Mouse (Mus musculus) Patski (cell line): ENCODE measurements around the gene Zfp839. TPM values are rescaled to one million over a fixed set of nuclear protein-coding genes. Genes with fewer than 3 reads are reported as not detected.
A peak's percentile ranks its signal among the peaks of the same experiment; 100 is the strongest.

Experiments used
- ATAC-seq: fragments of 100-300 bp; one replicate; pipeline ENCODE4 v1.8.0; 2021
- CTCF ChIA-PET: fragments of 350-600 bp; sonication (Branson Sonifier 250); formaldehyde crosslinking; loops from one replicate; lab custom pipeline; 2022; ENCODE audit warnings: inconsistent platforms; lab: Charles Lee
- POLR2A ChIA-PET: fragments of 350-600 bp; sonication (Branson Sonifier 250); formaldehyde crosslinking; loops from one replicate; lab custom pipeline; 2022; ENCODE audit warnings: antibody characterized with exemption, inconsistent platforms; lab: Charles Lee
- DNase-seq: peaks from one replicate; pipeline ENCODE4 v3.0.0-alpha.2; 2011; ENCODE audit warnings: low read depth, low spot score
- H3K27me3 ChIP-seq: fragments of 371-371 bp; one replicate; pipeline ENCODE4 v1.5.1; 2021
- CTCF ChIP-seq: fragments of 100-300 bp; IDR thresholded peaks from one replicate; pipeline ENCODE4 v1.5.1; 2021
- in situ Hi-C: fragments of 300-500 bp; cut with MboI; formaldehyde crosslinking; loops from 3 replicates; pipeline ENCODE4 v1.11.1; 2018; ENCODE audit warnings: low pct_unique_long_range_greater_than_20kb, mixed read lengths
- polyA plus RNA-seq: library from polyadenylated mRNA; unstranded; gene quantifications from one replicate; pipeline ENCODE4 v1.2.3, GENCODE M21; 2021

Gene Zfp839
- polyA plus RNA-seq, 1 experiment from 2014 or later: 7.6 TPM

DNA sequence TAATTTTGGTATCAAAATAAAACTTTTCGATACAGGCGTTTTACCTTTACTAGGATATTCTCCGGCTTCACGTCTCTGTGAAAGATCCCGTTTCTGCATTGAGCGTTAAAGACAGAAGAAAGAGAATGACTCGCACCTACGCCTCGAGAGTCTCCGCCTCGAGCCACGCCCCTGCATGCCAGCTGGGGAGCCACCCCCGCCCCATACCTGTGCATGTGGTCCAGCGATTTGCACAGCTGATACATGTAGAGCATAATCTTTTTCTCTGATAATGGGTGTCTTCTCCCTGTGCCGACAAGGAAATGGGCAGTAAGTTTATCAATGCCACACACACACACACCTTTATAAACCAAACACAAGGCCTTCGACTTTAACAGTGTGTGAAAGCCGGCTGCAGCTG is 35.1 kb upstream of the Zfp839 start:
- DNase-seq: no peak
- no peaks in the 10 kb centered on the region for H3K27me3 ChIP-seq
- in situ Hi-C loops: no loop called here
- ATAC-seq: no peak
- TF ChIP-seq CTCF: no peak
- POLR2A ChIA-PET: no interaction called here
- CTCF ChIA-PET: no interaction called here

GRCm38 (mm10) chr12:110816833-110817232 is 33.2 kb upstream of the Zfp839 start:
- ChIA-PET POLR2A (no interaction called here), CTCF (no interaction called here)
- no peak for TF ChIP-seq CTCF
- in situ Hi-C loops: no loop called here
- no peak for DNase-seq
- ATAC-seq: no peak
- no peaks in the 10 kb centered on the region for H3K27me3 ChIP-seq

DNA sequence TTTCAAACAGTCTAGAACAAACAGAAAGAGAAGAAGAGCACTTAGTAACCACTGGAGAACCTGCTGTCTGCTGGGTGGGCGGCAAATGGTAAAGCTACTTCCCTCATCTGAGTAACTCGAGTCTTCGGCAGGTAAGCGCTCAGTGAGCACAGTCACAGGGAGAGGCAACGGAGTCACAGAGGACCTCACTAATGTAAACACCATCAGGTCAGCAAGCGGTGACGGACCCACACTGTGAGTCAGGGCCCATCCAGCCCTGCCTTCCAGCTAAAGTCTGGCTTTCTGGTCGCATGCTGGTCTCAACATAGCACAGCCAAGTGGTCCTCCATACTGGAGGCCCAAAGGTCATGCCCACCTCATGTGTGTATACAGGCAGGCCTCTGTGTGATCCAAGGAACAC is 30.7 kb upstream of the Zfp839 start:
- DNase-seq: no peak
- in situ Hi-C loops: no loop called here
- no peak for TF ChIP-seq CTCF
- ChIA-PET POLR2A (no interaction called here), CTCF (no interaction called here)
- ATAC-seq: no peak
- no peaks in the 10 kb centered on the region for H3K27me3 ChIP-seq

DNA sequence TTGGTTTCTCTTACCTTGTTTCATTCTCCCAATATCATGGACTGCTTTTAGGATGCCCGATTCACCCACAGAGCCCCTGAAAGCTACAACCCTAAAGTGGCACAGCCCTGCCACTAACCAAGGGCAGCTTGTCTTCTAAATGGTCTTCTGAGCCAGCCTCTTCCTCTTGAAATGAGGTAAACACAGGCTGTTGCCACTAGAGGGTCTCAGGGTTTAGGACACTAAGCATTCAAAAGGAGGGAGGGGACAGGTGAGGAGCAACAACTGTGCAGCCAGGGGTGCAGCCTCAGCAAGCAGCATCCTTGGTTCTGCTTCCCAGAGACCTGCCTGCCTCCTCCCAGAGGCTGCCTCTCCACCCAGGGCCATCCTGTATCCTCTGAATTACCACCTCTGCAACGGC is 28.3 kb upstream of the Zfp839 start:
- POLR2A ChIA-PET: no interaction called here
- no peak for ATAC-seq

DNA sequence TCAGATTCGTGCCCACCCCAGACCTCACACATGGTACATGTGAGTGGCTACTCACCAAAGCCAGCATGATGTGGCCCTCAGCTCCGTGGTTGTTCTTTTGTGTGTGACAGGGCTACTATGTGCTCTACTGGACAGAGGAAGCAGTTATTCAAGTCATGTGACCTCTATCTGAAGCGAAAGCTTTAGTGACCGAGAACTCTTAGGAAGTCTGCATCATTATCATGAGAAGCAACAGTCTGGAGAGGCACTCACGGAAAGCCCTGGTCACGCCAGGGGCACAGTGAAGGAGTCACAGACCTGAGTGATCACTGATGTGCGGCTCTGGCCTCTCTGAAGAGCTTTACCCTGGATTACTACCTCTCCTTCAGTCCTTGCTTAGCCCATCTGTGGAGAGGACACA is 27.7 kb upstream of the Zfp839 start:
- ATAC-seq (no peak), DNase-seq (no peak)
- no peak for TF ChIP-seq CTCF
- ChIA-PET CTCF (no interaction called here), POLR2A (interaction anchor here (0.7 kb wide), 1 partner anchor 59 kb away, joined by 3 read pairs; no protein-coding TSS in a partner anchor)
- in situ Hi-C loops: no loop called here
- H3K27me3 ChIP-seq: no peaks in the 10 kb centered on the region

More for the DNA sequence above, 28.3 kb upstream of the Zfp839 start:
- no peak for DNase-seq
- no peaks in the 10 kb centered on the region for H3K27me3 ChIP-seq
- in situ Hi-C loops: no loop called here
- CTCF ChIA-PET: no interaction called here
- no peak for TF ChIP-seq CTCF

DNA sequence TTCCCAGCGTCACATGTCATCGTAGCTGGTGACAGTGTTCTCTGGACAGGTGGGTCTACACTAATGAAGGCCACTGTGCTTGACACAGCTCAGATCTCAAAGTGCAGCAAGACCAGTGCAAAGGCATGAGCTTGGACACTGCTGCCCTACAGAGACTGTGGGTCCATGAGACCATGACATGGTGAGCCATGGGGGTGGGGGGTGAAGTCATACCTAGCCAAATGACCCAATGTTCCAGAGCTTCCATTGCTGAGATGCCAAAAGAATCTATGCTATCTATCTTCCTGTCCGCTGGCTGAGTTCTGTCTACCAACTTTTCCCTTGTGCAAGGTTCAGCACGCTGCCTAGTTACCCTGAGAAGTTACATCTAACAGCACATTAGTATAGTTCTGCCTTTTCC is 21.1 kb upstream of the Zfp839 start:
- TF ChIP-seq CTCF: no peak
- in situ Hi-C loops: no loop called here
- DNase-seq (no peak), ATAC-seq (no peak)
- POLR2A ChIA-PET: interaction anchor here (1.0 kb wide), 1 partner anchor 20 kb away, joined by 3 read pairs; no protein-coding TSS in a partner anchor
- CTCF ChIA-PET: interaction anchor here (0.8 to 1.7 kb wide), 2 partner anchors 19 to 126 kb away, joined by 3 read pairs; no protein-coding TSS in a partner anchor
- H3K27me3 ChIP-seq: no peaks in the 10 kb centered on the region

GRCm38 (mm10) chr12:110830293-110831024 is 19.6 kb upstream of the Zfp839 start:
- in situ Hi-C loops: no loop called here
- no peak for DNase-seq
- TF ChIP-seq CTCF: no peak
- ChIA-PET CTCF (no interaction called here), POLR2A (no interaction called here)
- no peaks in the 10 kb centered on the region for H3K27me3 ChIP-seq
- no peak for ATAC-seq

GRCm38 (mm10) chr12:110835182-110835581 is 14.9 kb upstream of the Zfp839 start:
- in situ Hi-C loops: no loop called here
- TF ChIP-seq CTCF: no peak
- ChIA-PET POLR2A (no interaction called here), CTCF (no interaction called here)
- no peak for ATAC-seq
- H3K27me3 ChIP-seq: no peaks in the 10 kb centered on the region
- no peak for DNase-seq

DNA sequence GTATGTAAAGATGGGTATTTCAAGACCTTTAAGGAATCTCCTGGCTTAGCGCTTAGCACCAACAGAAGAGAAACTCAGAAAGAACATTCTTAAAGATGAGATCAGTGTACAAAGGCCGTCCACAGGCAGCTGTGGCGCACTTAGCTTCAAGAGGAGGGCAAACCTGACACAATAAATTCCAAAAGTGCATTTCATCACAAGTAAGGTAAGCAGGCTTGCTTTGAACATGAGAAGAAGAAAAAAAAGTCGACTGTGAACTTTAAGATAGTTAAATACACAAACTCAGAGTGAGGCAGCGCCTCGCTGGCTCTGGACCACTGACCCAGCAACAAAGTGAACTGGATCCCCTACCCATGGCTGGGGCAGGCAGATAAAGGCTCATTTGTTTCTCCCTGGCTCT is 13.3 kb upstream of the Zfp839 start:
- ATAC-seq (no peak), DNase-seq (no peak)
- ChIA-PET POLR2A (no interaction called here), CTCF (no interaction called here)
- in situ Hi-C loops: no loop called here
- H3K27me3 ChIP-seq: no peaks in the 10 kb centered on the region
- TF ChIP-seq CTCF: no peak

- TF ChIP-seq CTCF: no peak
- POLR2A ChIA-PET: no interaction called here
- ATAC-seq (peak; percentile 22), DNase-seq (no peak)
- in situ Hi-C loops: no loop called here
- H3K27me3 ChIP-seq: no peaks in the 10 kb centered on the region
- CTCF ChIA-PET: no interaction called here
Measured at GRCm38 (mm10) chr12:110837192-110837841, 12.7 kb upstream of the Zfp839 start.

- in situ Hi-C loops: no loop called here
- DNase-seq (no peak), ATAC-seq (no peak)
- H3K27me3 ChIP-seq: no peaks in the 10 kb centered on the region
- CTCF ChIA-PET: interaction anchor here (1.3 kb wide), 1 partner anchor 41 kb away, joined by 4 read pairs; no protein-coding TSS in a partner anchor
- no peak for TF ChIP-seq CTCF
- POLR2A ChIA-PET: interaction anchor here (0.6 to 0.7 kb wide), 5 partner anchors 29 to 372 kb away, joined by 3 to 7 read pairs (median 4); no protein-coding TSS in a partner anchor
Measured at GRCm38 (mm10) chr12:110837850-110838249, 12.2 kb upstream of the Zfp839 start.
